Mouse (Mus musculus): Measurements from ENCODE around the gene Ube2z.

Gene Ube2z

DNA sequence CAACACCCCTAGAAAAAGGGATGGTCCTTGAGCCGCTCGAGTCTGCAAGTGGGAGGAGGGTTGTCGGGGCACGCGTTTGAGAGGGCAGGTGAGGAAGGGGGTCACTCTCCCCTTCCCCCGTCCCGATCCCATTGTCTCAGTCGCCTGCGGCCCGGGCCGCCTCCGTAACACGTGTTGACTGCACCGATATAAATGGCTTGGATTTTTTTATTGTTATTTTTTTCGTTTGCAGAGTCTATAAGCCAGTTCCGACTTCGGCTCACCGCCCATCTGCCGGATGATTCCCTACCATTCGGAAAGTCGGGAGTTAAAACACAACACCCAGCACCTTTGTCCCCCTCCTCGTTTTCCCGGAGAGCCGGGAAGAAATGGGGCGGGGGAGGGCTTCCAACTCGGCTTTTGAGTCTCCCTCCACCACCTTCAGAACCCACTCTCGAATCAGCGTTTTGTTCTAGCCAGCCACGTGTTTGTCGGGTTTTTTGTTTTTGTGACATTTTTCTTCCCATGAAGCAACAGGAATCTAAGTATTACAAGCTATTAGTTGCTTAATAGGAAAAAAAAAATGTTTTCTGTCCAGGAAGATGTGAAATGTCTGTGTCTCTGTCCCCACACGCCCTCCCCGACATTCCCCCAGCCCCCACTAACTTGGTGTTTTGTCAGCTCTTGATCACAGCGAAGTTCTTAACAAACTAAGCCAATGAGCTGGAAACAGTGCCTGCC lies 57.5 kb downstream of the Ube2z start:
- peak; percentile 89 for DNase-seq (ENCODE audit: low read depth, low spot score)

DNA sequence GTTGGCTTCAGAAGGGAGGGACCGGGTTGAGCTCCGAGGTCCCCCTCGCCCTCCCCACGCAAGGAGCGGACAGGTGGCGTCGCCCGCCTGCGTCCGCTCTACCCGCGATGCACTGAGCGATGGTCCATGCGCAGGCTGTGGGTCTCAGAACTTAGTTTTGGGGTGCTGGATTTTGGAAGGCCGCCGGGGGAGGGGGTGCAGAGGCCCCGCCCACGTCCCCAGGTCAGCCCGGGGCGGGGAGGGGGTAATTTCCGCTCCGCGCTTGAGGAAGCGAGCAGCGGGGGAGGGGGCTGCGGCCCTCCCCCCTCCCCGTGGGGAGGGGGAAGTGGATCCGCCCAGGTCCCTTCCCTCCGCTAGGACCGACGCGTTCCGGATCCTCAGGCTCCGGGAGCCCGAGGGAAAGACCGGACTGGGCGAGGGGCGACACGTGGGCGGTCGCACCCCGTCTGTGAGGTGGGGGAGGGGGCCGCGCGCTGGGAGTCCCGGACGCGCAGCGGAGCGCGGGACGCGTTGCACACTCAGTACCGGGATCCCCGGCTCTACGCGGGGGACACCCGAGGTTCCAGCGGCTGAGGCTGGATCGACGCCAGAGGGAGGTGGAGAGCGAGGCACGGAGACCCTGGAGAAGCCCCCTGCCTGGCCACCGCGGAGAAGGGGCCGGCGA lies 58.2 kb downstream of the Ube2z start:
- DNase-seq (ENCODE audit: low read depth, low spot score), result peak; percentile 95

GRCm38 (mm10) chr11:96006367-96006851 lies 58.8 kb downstream of the Ube2z start:
- peak; percentile 85 for DNase-seq (ENCODE audit: low read depth, low spot score)

- DNase-seq (ENCODE audit: low read depth, low spot score), result peak; percentile 84
Measured at GRCm38 (mm10) chr11:96005403-96006271, 59.6 kb downstream of the Ube2z start, which contains the start of gene Igf2bp1. Gene Igf2bp1 (minus strand): TSS chr11:96005940.

- peak; percentile 56 for DNase-seq (ENCODE audit: low read depth, low spot score)
Measured at GRCm38 (mm10) chr11:96004793-96005402, 60.3 kb downstream of the Ube2z start.

GRCm38 (mm10) chr11:96003969-96004792 lies 61.0 kb downstream of the Ube2z start:
- peak; percentile 43 for DNase-seq (ENCODE audit: low read depth, low spot score)

DNA sequence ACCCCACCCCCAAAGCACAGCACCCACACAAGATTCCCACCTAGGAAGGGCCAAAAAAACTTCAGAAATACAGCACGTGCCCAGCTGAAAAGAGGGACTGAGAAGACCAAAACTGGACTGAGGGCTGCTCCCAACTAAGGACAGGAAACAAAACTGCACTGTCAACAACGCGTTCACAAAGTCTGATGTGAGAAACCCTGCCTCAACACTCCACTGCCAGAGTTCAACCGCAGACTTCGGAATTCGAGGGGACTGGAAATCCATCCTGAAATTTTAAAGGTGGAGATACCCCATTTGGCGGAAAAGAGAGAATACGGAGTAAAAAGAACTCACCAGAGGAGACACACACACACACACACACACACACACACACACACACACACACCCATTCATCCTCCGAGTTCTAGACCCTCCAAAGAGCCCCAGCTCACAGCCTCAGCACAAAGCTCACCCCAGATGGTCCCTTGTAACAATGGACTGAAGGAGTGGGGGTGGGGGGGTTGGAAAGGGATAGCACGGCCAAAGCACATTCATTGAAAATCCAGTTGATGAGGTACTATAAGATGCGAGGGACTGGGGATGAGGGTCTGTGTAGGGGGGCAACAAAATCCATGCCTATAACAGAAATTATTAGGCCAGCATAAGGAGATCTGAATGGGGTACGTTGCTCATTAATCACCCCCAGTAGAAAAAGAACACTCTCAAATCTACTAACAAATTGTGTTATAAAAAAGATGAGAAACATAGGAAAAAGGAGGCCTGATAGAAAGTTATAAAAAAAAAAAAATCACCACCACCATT lies 61.9 kb downstream of the Ube2z start:
- no peak for DNase-seq (ENCODE audit: low read depth, low spot score)
